Mouse (Mus musculus) CD4-positive, CD25-positive, alpha-beta regulatory T cell, adult 4 months (primary cell): Measurements from ENCODE around the gene Zcchc10. TPM values are rescaled to one million over a fixed set of nuclear protein-coding genes. Genes with fewer than 3 reads are reported as not detected.
"Not testable (repeated sequence)": the region's sequence is repeated elsewhere in the genome, so short reads cannot be mapped to it uniquely, and the experiment has no call there.

ENCODE experiments used
- ATAC-seq: one replicate; pipeline ENCODE4 v1.8.0; 2017
- polyA plus RNA-seq, 2 experiments: library from polyadenylated mRNA; unstranded; fragments of 100-300 nt; shearing (Covaris generic); gene quantifications; one replicate each; pipeline ENCODE4 v1.2.1; 2017

Gene Zcchc10
- polyA plus RNA-seq: 10 to 100 TPM; 24.3 to 28.4 TPM

DNA sequence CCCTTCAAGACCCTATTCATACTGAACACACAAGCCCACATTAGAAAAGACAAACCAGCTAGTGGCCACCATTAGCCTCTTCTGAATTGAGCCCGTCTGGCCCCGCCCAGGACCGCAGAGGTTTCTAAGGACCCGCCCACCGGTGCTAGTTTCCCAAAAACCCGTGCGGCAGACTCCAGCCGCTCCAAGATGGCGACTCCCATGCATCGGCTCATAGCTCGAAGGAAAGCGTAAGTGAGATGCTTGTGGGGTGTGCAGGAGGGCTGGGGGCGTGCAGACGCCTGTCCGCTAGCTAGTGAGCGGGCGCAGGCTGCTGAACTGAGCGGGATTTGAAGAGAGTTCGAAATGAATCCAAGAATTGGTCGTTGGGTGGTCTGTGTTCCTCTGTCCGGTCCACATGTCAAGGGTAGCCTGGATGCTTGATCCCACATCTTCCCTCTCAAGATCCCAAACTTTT, at the start of gene Zcchc10:
TSS of gene Zcchc10 (plus strand) at position 168 of the 457 bp plus-strand sequence.
- ATAC-seq: peak; percentile 100

DNA sequence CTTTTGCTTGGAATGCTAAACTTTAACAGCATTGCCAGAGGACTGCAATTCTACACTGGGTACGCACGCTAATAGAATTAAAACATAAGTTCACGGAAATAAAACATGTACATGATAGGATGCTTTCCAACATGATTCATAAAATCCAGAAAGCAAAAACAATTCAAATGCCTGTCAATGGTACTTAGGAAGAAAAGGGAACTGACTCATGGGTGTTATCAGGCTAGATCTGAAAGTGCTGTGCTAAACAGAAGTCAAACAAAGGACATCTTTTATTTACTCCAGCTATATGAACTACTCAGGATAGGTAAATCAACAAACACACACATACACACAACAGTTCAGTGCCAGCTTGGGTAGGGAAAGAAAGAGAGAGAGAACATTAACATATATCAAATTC, 49.1 kb upstream of the Zcchc10 start:
- no peak for ATAC-seq

DNA sequence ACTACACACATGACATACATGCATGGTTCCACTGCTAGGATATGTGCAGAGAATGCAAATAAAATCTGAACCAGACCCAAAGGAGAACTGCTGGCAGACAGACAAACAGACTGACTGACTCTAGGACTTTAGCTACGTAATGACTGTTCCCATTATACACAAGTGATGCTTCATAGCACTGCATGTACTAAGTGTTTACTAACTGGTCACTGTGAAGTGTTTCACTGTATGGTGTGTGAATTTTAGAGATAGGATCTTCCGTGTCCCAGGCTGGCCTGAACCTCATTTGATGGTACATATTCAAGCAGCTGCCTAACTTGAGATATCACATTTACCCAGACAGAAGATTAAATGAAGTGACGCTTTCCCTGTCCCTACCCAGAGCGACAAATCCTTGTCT, 46.1 kb upstream of the Zcchc10 start:
- no peak for ATAC-seq

DNA sequence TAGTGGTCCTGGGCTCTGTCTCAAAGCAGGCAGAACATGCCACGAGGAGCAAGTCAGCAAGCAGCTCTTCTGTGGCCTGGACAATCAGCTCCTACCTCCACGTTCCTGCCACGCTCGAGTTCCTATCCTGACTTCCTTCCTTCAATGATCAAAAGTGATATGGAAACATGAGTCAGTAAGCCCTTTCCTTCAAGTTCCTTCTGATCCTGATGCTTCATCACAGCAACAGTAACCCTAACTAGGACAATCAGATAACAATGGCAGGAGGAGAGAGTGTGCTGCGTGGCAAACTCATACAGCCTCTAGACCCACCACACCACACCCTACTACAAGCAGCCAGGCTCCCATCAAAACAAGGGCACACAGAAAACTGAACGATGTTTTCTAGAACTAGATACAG, 38.6 kb upstream of the Zcchc10 start:
- ATAC-seq: no peak

DNA sequence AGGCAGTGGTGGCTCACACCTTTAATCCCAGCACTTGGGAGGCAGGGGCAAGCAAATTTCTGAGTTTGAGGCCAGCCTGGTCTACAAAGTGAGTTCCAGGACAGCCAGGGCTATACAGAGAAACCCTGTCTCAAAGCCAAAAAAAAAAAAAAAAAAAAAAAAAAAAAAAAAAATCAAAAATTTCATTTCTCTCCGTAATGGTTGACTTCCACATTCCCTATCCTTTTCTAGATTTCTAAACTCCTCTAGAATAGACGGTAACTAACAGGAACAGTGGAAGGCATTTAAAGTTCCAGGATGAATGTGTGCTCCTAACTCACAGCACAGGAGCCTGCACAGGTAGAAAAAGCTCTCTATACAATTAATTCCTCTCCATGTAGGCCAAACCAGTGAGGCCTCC, 34.3 kb upstream of the Zcchc10 start:
- not testable (repeated sequence) for ATAC-seq

DNA sequence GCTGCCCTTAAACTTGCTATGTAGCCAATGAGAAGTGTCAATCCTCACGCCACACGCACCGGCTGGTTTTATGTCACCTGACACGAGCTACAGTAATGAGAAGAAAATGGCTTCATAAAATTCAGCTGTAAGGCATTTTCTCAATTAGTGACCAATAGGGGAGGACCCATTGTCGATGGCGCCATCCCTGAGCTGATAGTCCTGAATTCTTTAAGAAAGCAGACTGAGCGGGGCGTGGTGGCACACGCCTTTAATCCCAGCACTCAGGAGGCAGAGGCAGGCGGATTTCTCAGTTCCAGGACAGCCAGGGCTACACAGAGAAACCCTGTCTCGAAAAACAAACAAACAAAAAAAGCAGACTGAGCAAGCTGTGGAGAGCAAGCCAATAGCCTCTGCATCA, 33.6 kb upstream of the Zcchc10 start:
- no peak for ATAC-seq

DNA sequence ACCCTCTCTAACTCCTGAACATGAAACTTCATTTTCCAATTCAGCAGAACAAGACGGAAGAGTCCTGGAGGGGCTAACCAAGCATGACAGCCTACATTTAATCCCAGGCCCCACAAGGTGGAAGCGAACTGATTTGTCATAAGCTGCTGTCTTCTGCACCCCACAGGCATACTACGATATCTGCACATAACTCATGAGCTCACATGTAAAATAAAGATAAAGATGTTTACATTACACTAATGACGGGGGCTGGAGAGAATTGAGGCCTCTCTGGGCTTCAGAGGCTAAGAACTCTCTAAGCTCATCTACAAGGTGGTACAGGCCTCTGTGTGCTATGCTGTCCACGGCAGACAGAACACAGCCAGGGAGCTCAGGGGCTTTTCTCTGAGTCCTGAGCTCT, 30.0 kb upstream of the Zcchc10 start:
- no peak for ATAC-seq

DNA sequence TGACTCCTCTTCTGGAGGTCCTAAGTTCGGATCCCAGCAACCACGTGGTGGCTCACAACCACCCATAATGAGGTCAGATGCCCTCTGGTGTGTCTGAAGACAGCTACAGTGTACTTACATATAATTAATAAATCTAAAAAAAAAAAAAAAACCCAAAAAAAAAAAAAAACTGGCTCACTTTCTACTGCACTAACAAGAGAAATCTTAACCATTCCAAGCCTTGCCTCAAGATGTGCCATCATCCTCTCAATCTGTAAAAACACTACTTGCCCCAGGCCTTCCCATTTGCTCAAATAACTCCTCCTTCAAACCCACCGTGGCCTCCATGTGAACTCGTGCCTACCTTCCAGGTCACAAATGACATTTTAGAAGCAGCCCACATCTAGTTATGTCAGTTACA, 27.6 kb upstream of the Zcchc10 start:
- no peak for ATAC-seq

DNA sequence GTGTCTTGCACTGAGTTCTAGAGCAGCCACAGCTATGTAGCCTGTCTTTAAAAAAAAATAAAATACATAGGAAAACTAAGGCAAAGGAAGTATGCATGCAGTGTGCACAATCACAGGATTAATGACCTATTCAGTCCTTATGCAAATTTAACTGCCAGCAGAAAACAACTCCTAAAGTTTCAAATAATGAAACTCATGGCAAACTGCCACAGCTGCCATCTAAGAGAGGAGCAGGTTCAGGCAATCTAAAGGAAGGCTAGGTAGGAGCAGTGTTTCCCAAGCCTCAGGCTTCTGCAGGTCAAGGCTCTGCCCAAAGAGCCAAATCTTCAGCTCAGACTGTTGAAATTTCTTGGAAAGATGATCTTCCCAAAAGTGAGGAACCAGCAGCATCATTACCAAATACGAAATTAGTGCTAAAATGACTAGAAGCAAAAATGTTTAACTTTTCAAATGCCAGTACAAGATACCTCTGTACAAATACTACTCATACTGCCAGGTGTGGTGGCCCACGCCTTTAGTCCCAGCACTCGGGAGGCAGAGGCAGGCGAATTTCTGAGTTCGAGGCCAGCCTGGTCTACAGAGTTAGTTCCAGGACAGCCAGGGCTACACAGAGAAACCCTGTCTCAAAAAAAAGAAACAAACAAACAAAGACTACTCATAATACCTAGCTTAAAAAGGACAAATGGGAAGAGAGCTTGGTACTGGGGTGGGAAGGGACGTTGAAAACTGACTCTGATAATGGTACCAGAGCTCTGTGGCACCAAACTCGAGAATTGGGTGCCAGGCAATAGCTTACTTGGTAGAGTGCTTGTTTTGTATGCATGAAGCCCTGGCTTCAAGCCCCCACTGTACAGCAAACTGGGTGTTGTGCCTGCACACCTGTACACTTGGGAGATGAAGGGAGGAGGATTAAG, 26.3 kb upstream of the Zcchc10 start:
- ATAC-seq: no peak

DNA sequence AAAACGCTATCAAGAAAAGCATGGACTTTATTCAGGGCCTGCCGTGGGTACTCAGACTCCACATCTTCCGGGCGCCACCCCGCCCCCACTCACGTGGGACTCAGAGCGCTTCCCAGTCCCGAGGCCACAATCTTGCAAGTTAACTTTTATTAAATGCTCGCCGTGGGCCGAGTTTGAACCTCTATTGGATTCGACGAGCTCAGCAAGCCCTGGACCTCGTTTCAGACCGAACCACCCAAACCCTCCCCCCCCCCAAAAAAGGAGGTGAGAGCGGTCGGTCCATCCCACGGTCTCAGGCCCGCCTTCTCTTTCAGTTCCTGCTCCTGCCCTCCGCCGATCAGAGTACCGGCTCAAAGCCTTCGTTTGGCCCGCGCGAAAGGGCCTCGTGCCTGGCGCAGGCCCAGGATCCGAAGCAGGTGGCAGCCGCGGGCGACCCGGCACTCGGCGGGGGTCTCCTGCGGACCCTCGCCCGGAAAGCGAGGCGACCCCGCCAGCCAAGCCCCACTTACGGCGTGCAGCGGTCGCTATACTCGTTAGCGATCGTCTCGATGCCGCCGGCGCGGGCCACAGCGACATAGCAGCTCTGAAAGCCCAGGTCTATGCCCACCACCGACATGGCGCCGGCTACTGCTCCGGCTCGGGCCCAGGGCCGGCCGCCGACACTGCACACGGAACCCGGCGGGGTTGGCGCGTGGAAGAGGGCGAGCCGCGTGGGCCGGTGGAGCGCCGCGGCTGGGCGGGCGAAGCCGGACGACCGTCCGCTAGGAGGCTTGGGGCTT, 24.7 kb upstream of the Zcchc10 start:
- ATAC-seq: peak; percentile 24

DNA sequence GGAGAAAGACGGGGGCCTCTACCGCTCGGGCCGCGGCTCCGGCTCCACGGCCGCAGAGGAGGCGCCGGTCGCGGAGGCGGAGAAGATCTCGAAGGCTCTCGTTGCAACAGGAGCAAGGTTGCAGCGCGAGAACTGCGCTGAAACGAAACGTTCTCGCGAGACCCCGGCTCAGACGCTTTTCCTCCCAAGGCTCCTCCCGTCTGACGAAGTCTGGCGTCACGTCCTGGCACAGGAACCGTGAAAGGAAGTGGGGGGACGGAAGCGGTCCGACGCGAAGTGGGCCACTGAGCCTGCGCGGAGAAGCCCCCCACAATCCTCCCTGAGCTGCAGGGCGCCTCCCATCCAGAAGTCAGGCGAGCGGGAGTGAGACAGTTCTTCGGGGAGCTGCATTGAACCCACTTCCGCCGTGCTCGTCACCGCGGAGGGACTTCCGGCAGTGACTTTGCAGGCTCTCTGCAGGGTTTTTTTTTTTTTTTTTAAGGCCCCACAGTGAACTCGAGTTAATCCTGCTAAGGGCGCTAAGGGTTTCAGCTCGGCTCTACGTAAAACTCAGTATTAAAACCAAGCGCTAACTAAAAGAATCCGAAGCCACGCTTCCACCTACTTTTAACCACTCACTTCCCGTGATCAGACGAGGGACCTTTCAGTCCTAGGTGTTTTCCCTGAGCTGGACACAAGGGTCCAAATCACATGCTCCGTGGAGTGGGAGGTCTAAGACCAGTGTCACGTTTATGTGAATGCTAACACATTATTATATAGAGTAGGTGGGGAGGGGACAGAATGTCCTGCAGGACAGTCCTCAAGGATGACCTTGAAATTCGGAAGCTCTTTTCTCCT, 23.9 kb upstream of the Zcchc10 start, which contains the start of gene Hspa4:
TSS of gene Hspa4 (minus strand) at position 128 of the 837 bp plus-strand sequence.
- peak; percentile 87 for ATAC-seq

DNA sequence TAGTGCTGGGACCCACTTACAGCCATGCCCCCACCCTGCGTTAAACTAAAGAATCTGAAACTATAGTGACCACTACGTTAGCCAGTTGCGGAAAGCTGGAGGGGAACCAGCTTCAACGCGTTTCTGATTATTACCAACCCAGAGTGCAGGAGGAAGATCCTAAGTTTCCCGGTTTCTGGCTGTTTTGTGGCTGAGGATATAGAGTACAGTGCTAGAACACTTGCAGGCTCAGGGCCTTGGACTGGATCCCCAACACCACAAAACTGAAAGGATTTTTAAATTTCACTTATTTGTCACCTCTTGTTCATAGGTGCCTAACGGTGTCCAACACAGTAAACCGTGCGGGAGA, 23.3 kb upstream of the Zcchc10 start:
- no peak for ATAC-seq

DNA sequence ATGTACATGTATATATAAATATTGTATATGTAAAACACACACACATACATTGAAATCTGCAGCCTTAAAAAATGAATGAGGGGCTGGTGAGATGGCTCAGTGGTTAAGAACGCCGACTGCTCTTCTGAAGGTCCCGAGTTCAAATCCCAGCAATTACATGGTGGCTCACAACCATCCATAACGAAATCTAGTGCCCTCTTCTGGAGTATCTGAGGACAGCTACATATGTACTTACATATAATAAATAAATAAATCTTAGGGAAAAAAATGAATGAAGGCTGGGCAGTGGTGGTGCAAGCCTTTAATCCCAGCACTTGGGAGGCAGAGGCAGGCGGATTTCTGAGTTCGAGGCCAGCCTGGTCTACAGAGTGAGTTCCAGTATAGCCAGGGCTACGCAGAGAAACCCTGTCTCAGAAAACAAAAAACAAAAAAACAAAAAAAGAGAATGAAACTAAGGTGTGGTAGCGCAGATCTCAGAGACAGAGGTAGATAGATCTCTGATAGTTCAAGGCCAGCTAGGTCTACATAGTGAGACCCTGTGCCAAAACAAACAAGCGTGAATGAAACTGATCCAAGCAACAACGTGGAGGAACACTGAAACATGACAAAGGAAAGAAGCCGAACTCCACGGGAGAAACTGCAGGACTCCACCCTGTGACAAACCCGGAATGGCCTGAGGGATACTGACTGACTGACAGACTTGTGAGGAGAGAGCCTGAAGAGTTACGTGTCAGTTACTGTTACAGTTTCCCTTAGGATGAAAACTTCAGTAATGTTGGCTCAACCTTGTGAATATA, 20.2 kb upstream of the Zcchc10 start:
- ATAC-seq: no peak

DNA sequence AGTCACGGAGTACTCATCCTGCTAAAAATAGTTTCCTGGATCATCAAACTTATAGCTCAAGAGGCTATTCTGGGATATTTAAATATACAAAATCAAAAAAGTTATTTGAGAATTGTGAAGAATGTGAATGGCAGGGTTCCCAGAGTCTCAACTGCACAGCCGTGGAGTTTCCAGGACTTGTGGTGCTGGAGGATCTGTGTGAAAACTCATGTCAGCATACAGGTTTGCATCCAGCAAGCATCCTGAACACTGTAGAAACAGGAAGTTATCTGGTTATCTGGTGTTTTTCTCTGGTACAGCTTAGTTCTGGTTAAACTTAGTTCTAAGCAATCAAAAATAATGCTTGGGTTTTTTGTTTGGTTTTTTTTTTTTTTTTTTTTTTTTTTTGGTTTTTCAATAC, 17.5 kb upstream of the Zcchc10 start:
- no peak for ATAC-seq

DNA sequence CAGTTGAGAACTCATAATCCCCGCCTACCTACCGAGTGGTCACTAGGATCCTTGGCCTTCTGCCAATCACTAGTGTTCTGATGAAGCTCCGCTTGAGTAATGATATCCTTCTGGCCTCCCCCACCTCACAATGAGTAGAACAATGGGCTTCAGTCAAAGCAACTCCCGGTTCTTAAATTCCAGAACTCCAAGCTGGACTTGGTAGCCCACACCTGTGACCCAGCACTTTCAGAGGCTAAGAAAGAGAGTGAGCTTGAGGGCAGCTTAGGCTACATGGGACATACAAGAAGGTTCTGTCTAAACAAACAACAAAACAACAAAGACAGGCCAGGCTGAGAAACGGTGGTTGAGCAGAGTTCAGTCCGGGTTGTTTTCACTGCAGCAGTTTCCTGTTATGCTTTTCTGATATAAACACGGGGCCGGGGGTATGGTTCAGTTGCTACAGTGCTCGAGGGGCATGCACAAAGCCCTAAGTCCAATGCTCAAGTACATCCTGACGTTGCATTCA, 16.9 kb upstream of the Zcchc10 start:
- ATAC-seq: no peak

DNA sequence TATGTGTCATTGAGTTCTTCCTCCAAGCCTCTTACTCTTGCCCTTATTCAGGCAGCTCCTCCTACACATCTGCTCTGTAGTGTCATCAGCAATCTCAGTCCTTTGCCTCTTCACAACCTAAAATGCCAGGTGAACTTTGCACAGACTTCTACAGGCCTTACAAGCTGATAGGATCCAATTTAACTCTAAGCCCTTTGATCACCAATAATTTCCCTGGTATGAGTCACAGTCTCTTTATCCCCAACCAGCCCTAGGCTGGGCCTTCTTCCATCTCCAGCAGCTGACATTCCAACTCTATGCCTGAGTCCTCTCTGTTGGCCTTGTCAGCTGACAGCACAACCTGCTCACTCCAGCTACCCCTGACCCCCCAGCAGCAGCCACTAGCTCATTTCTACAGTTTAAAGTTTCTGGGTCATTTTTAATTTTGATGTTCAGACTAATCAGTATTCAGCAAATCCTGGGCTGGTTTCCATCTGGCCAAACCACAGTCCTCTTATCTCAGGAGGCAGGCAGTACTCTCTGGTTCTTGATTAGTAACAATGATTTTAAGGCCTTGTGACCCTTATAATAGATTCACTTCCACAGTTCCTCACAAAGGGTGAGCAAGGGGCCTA, 16.1 kb upstream of the Zcchc10 start:
- ATAC-seq: peak; percentile 61

DNA sequence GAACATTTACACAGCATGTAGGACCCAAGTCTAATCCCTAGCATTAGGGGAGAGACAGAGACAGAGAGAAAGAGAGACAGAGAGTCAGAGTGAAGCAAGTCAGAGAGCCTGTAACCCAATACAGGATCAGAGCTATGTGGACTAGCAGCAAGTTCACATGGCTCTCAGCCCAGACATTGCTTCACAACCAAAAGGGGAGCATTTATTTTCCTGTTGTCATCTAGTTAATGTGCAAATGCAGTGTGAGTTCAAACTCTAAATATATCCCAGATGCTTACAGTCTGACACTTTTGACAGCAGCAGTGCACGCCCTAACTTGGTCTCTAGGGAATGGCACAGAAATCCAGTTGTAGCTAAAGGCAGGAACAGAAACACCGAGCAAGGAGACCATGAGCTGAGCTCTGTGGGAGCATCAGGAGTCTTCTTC, 15.6 kb upstream of the Zcchc10 start:
- ATAC-seq: no peak

DNA sequence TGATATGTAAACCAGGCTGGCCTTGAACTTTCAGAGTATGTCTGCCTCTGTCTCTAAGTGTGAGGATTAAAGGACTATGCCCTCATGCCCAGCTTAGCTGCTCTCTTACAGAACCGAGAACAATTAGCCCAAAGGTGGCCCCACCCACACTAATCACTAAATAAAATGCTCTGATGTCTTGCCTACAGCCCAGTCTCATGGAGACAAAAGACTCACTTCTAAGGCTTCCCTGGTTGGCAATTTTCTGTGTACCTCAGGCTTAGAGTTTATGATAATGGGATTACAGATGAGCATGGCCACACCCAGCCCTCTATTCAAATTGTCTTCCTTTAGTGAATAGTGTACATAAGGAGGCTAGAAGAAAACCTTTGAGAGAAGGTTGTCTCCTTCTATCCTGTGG, 13.1 kb upstream of the Zcchc10 start:
- no peak for ATAC-seq

DNA sequence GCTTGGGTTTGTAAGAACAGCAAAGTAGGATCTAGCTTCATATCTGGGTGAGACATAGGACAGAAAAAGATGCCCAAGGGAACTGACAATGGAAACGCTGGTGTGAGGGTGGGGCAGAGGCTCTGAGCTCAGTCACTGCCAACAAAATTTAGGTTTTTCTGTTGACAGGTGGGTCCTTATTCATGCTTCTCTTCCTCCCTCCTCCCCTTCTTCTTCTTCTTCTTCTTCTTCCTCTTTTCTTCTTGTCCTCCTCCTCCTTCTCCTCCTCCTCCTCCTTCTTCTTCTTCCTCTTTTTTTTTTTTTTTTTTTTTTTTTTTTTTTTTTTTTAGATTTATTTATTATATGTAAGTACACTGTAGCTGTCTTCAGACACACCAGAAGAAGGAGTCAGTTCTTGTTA, 11.7 kb upstream of the Zcchc10 start:
- not testable (repeated sequence) for ATAC-seq

DNA sequence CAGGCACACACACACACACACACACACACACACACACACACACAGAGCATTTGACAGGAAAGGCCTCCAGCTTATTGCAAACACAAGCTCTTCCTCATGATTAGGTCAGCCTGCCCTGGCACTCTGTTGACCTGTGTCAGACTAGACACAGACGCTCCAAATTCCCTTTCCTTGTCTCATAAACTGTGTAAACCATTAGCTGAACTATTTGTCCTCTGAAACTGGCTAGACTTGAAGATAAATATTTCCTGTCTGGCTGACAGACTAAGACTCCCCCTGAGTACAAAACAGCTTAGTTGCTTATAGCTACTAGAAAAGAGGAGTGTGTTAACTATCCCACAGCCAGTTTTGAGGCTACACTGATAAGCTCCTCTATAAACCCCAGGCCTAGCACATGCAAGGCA, 9.7 kb upstream of the Zcchc10 start:
- ATAC-seq: no peak

DNA sequence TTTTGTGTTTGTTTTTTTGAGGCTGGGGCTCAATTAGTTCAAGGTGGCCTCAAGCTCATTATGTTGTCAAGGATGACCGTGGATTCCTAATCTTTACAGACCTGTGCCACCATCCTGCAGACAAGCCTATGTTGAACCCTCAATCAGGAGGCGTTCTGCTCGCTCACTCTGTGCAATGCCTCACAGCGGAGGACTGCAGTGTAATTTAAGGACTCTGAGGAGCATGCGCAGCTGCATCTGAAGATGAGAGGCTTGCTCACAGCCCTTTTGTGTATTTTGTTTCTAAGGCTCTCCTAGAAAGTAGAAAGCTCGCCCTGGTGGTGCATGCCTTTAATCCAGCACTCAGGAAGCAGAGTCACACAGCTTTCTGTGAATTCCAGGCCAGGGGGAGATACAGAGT, 7.5 kb upstream of the Zcchc10 start:
- no peak for ATAC-seq
